Mouse (Mus musculus): ENCODE data around the gene Cfap43. TPM values are rescaled to one million over a fixed set of nuclear protein-coding genes. Genes with fewer than 3 reads are reported as not detected.

The Cfap43 gene
- total RNA-seq, 2 experiments from 2014 or later = 0.81 TPM; not detected in 1

- peak; percentile 63 to 86 for DNase-seq
- intact Hi-C loops (cut with DNase I) = loop anchor here (2.0 to 10.0 kb wide), 2 partner anchors 162 to 466 kb away; no protein-coding TSS in a partner anchor
These were observed 98.1 kb downstream of the Cfap43 start for GRCm38 (mm10) chr19:47820832-47821493.

GRCm38 (mm10) chr19:47817692-47818091 lies 101.4 kb downstream of the Cfap43 start:
- no peak for DNase-seq
- intact Hi-C loops (cut with DNase I) = no loop called here

GRCm38 (mm10) chr19:47814721-47815120 lies 104.4 kb downstream of the Cfap43 start:
- intact Hi-C loops (cut with DNase I) = no loop called here
- no peak for DNase-seq

- intact Hi-C loops (cut with DNase I) = no loop called here
These were observed 107.0 kb downstream of the Cfap43 start for GRCm38 (mm10) chr19:47812091-47812490.

GRCm38 (mm10) chr19:47798583-47798982 lies 120.5 kb downstream of the Cfap43 start:
- DNase-seq = no peak

More at GRCm38 (mm10) chr19:47812091-47812490, 107.0 kb downstream of the Cfap43 start:
- no peak for DNase-seq

GRCm38 (mm10) chr19:47796699-47797098 lies 122.4 kb downstream of the Cfap43 start:
- no peak for DNase-seq
- intact Hi-C loops (cut with DNase I) = no loop called here

More at GRCm38 (mm10) chr19:47798583-47798982, 120.5 kb downstream of the Cfap43 start:
- intact Hi-C loops (cut with DNase I) = no loop called here

GRCm38 (mm10) chr19:47795009-47795728 lies 123.9 kb downstream of the Cfap43 start:
- peak; percentile 66 to 77 for DNase-seq
- intact Hi-C loops (cut with DNase I) = loop anchor here (2.0 kb wide), 2 partner anchors 136 to 288 kb away; no protein-coding TSS in a partner anchor

GRCm38 (mm10) chr19:47794331-47794730 lies 124.8 kb downstream of the Cfap43 start:
- intact Hi-C loops (cut with DNase I) = loop anchor here (2.0 kb wide), 2 partner anchors 136 to 288 kb away; no protein-coding TSS in a partner anchor

GRCm38 (mm10) chr19:47790316-47791020 lies 128.6 kb downstream of the Cfap43 start:
- DNase-seq = no peak
- intact Hi-C loops (cut with DNase I) = no loop called here

More at GRCm38 (mm10) chr19:47794331-47794730, 124.8 kb downstream of the Cfap43 start:
- DNase-seq = no peak

- intact Hi-C loops (cut with DNase I) = no loop called here
- DNase-seq = no peak
These were observed 135.2 kb downstream of the Cfap43 start for GRCm38 (mm10) chr19:47783898-47784297.

- DNase-seq = no peak
- intact Hi-C loops (cut with DNase I) = no loop called here
These were observed 138.1 kb downstream of the Cfap43 start for GRCm38 (mm10) chr19:47780972-47781371.

GRCm38 (mm10) chr19:47780145-47780544 lies 138.9 kb downstream of the Cfap43 start:
- intact Hi-C loops (cut with DNase I) = no loop called here
- DNase-seq = no peak

- DNase-seq = no peak
- intact Hi-C loops (cut with DNase I) = no loop called here
These were observed 141.2 kb downstream of the Cfap43 start for GRCm38 (mm10) chr19:47777847-47778246.

GRCm38 (mm10) chr19:47755625-47756024 lies 163.5 kb downstream of the Cfap43 start:
- intact Hi-C loops (cut with DNase I) = no loop called here
- peak; percentile 36 to 52 for DNase-seq

- DNase-seq = peak in 1 of 2 experiments; percentile 20
- intact Hi-C loops (cut with DNase I) = no loop called here
These were observed 164.2 kb downstream of the Cfap43 start for GRCm38 (mm10) chr19:47754931-47755330.

- intact Hi-C loops (cut with DNase I) = no loop called here
- no peak for DNase-seq
These were observed 165.2 kb downstream of the Cfap43 start for GRCm38 (mm10) chr19:47753921-47754320.

GRCm38 (mm10) chr19:47752456-47752855 lies 166.6 kb downstream of the Cfap43 start:
- DNase-seq = no peak
- intact Hi-C loops (cut with DNase I) = no loop called here

GRCm38 (mm10) chr19:47750391-47750790 lies 168.7 kb downstream of the Cfap43 start:
- intact Hi-C loops (cut with DNase I) = no loop called here
- DNase-seq = no peak

- intact Hi-C loops (cut with DNase I) = no loop called here
- DNase-seq = no peak
These were observed 170.1 kb downstream of the Cfap43 start for GRCm38 (mm10) chr19:47748950-47749349.

- no peak for DNase-seq
- intact Hi-C loops (cut with DNase I) = no loop called here
These were observed 172.0 kb downstream of the Cfap43 start for GRCm38 (mm10) chr19:47747072-47747471.

- intact Hi-C loops (cut with DNase I) = loop anchor here (2.0 to 5.0 kb wide), 2 partner anchors 151 to 225 kb away; no protein-coding TSS in a partner anchor
- DNase-seq = peak; percentile 70 to 71
These were observed 187.2 kb downstream of the Cfap43 start for GRCm38 (mm10) chr19:47731931-47732330.
